In the genomic region with DNA sequence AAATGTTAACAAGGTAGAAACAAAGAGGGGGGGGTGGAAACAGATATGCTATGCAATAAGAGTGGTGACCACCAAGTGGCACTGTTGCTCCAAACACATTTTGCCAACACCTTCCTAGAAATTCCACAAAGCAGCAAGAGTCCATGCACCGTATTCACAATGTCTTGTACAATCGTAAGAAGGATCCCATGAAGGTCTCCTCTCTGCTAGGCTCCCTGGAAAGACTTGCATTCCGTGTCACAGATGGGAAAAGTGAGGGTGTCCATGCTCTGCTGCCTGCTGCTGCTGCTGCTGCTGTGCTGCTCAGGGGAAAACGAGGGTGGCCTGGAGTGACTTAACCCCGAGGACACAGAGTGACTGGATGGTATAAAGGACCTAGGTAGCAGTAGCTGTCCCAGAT, we compare ENCODE assay signal across 9 mouse cellular contexts. TPM values are rescaled to one million over a fixed set of nuclear protein-coding genes. Genes with fewer than 3 reads are reported as not detected.
DNase-seq lines count a peak whose midpoint lies in the region; ATAC-seq and TF ChIP-seq lines count a peak whose summit lies in the region.
"Had no signal": no experiment of that assay in that cellular context is flagged by ENCODE, and none has a peak within 500 bp of the region (broad histone marks: within the 10 kb centered on the region; RNA-seq: fewer than 3 reads in every experiment).

No protein-coding gene starts in this region.

- no peaks in the 10 kb centered on the region for H3K9me3 ChIP-seq in forebrain, embryonic 10.5 days
- no peaks in the 10 kb centered on the region for H3K9me3 ChIP-seq in intestine, embryonic 16.5 days (ENCODE audit: control insufficient read depth, low read length)

- H3K4me3 ChIP-seq in gastrocnemius, adult 2 months, result peak overlapping the region; percentile 32; the same call in 1 of the 2 replicates
- peak overlapping the region; percentile 9; the same call in 1 of the 2 replicates for H3K4me3 ChIP-seq in forebrain, embryonic 10.5 days
- H3K4me3 ChIP-seq in intestine, embryonic 16.5 days (ENCODE audit: low read length), result no peak overlapping the region
- no peak overlapping the region for H3K4me3 ChIP-seq in lung, adult 2 months (replicated peaks; ENCODE audit: extremely low read depth, low read depth, low read length)

- peaks cover 9% of the 10 kb centered on the region for H3K4me1 ChIP-seq in forebrain, embryonic 10.5 days
- no peaks in the 10 kb centered on the region for H3K4me1 ChIP-seq in intestine, embryonic 16.5 days (ENCODE audit: control insufficient read depth, insufficient read depth, low read length)
- no peaks in the 10 kb centered on the region for H3K4me1 ChIP-seq in lung, adult 2 months (ENCODE audit: control insufficient read depth, insufficient read depth, low read length)

- no peak for ATAC-seq in intestine, embryonic 16.5 days

- DNase-seq in gastrocnemius, adult 2 months, result peak; percentile 46
- no peak for DNase-seq in gastrocnemius, postnatal 36 days
- DNase-seq in ES-CJ7 (ENCODE audit: low read depth, low spot score), result peak; percentile 37
- DNase-seq in forebrain, embryonic 10.5 days (ENCODE audit: extremely low spot score, low spot score), result peak; percentile 29
- peak; percentile 37 for DNase-seq in lung, adult 2 months
- DNase-seq in right cerebral cortex, adult 2 months (ENCODE audit: low spot score in 2 of 2), result peak; percentile 51 to 60
- DNase-seq in thymus, postnatal 25 days, result no peak

- intact Hi-C loops in gastrocnemius, adult 2 months (cut with DNase I), result loop anchor here (1.0 to 10.0 kb wide), 3 partner anchors 36 to 588 kb away; a partner anchor contains a TSS
- intact Hi-C loops in gastrocnemius, postnatal 36 days (cut with DNase I), result loop anchor here (2.0 kb wide), 1 partner anchor 35 kb away; no protein-coding TSS in a partner anchor

- peak overlapping the region; percentile 27; the same call in 1 of the 2 replicates for H3K4me2 ChIP-seq in intestine, embryonic 16.5 days (ENCODE audit: low read depth, low read length)

- H3K27me3 ChIP-seq in forebrain, embryonic 10.5 days (ENCODE audit: poor library complexity, severe bottlenecking), result no peaks in the 10 kb centered on the region
- no peaks in the 10 kb centered on the region for H3K27me3 ChIP-seq in intestine, embryonic 16.5 days (replicated peaks; ENCODE audit: control insufficient read depth, insufficient read depth, low read length)

- 18% methylated on average over 5 of the region's 5 CpGs for WGBS in forebrain, embryonic 10.5 days
- 11% methylated on average over 5 of the region's 5 CpGs for WGBS in intestine, embryonic 16.5 days
- whole genome bisulfite sequencing in lung, adult 2 months, result 8% methylated on average over 5 of the region's 5 CpGs

- peak; percentile 71 for TF ChIP-seq CTCF in gastrocnemius, adult 2 months (IDR thresholded peaks at IDR 0.05)
- peak; percentile 38; the same call in 1 of the 2 replicates for TF ChIP-seq CTCF in lung, adult 2 months (IDR thresholded peaks at IDR 0.05; ENCODE audit: insufficient read depth, low read length)

- H3K9ac ChIP-seq in intestine, embryonic 16.5 days (ENCODE audit: low read depth, low read length), result no peak overlapping the region

- no peaks in the 10 kb centered on the region for H3K36me3 ChIP-seq in forebrain, embryonic 10.5 days (replicated peaks)
- H3K36me3 ChIP-seq in intestine, embryonic 16.5 days (ENCODE audit: control insufficient read depth, insufficient read depth, low read length), result no peaks in the 10 kb centered on the region

- H3K27ac ChIP-seq in gastrocnemius, adult 2 months, result no peak overlapping the region
- H3K27ac ChIP-seq in forebrain, embryonic 10.5 days, result no peak overlapping the region; the same call in 1 of the 2 replicates
- H3K27ac ChIP-seq in intestine, embryonic 16.5 days (ENCODE audit: low read length), result no peak overlapping the region

- TF ChIP-seq POLR2A in lung, adult 2 months (IDR thresholded peaks at IDR 0.05; ENCODE audit: borderline replicate concordance, extremely low read depth, low read depth, low read length), result no peak

RNA-seq across cellular contexts. Expression of a gene that starts 21.6 kb away (rescaled TPM):
- 100 to 1,000 TPM; 338 to 397 TPM for total RNA-seq in gastrocnemius, adult 2 months (2021)
- 100 to 1,000 TPM; 353 to 437 TPM for total RNA-seq in gastrocnemius, postnatal 36 days (2021)
- not detected in 2 replicates for polyA plus RNA-seq in forebrain, embryonic 10.5 days (2016; fragmentation: Nextera tagmentation; extraction: Ambion mirVana)
- polyA plus RNA-seq in intestine, embryonic 16.5 days (2015; fragmentation: Nextera tagmentation; extraction: Ambion mirVana), result 0.12 TPM in 1 of 2 replicates, not detected in the other
- polyA plus RNA-seq in lung, adult 2 months (2012; rRNA removed), result 2.5 and 7.9 TPM in 2 replicates
- total RNA-seq: layer of hippocampus, postnatal 36 days had no signal

RNA-seq across cellular contexts. Expression of a gene that starts 45.2 kb away (rescaled TPM):
- total RNA-seq in gastrocnemius, adult 2 months (2021), result not detected
- total RNA-seq in gastrocnemius, postnatal 36 days (2021), result not detected
- not detected in 2 replicates for polyA plus RNA-seq in forebrain, embryonic 10.5 days (2016; fragmentation: Nextera tagmentation; extraction: Ambion mirVana)
- polyA plus RNA-seq in intestine, embryonic 16.5 days (2015; fragmentation: Nextera tagmentation; extraction: Ambion mirVana), result 0.11 and 0.26 TPM in 2 replicates
- not detected in 2 replicates for polyA plus RNA-seq in lung, adult 2 months (2012; rRNA removed)
- total RNA-seq: layer of hippocampus, postnatal 36 days had no signal

RNA-seq across cellular contexts. Expression of a gene that starts 48.7 kb away (rescaled TPM):
- under 1 TPM; 0.20 to 0.77 TPM for total RNA-seq in gastrocnemius, adult 2 months (2021)
- under 1 TPM; 0.13 to 0.37 TPM for total RNA-seq in gastrocnemius, postnatal 36 days (2021)
- not detected in 2 replicates for polyA plus RNA-seq in forebrain, embryonic 10.5 days (2016; fragmentation: Nextera tagmentation; extraction: Ambion mirVana)
- 4.4 and 5.6 TPM in 2 replicates for polyA plus RNA-seq in intestine, embryonic 16.5 days (2015; fragmentation: Nextera tagmentation; extraction: Ambion mirVana)
- not detected in 2 replicates for polyA plus RNA-seq in lung, adult 2 months (2012; rRNA removed)

Comparison
In these comparisons a context has a peak if more than half of its experiments do, and no peak if none do; other contexts are left out.
1. DNase-seq: peak in gastrocnemius, adult 2 months (single experiment), ES-CJ7 (single experiment), forebrain, embryonic 10.5 days (single experiment), lung, adult 2 months (single experiment) and right cerebral cortex, adult 2 months (2 of 2); none in gastrocnemius, postnatal 36 days (0 of 2) and thymus, postnatal 25 days (single experiment).
2. H3K4me3 ChIP-seq: peak in gastrocnemius, adult 2 months (single experiment) and forebrain, embryonic 10.5 days (single experiment); none in intestine, embryonic 16.5 days (single experiment) and lung, adult 2 months (single experiment).